Mouse (Mus musculus) cerebellum, adult 2 months (tissue): Measurements from ENCODE around the gene Gemin2. TPM values are rescaled to one million over a fixed set of nuclear protein-coding genes. Genes with fewer than 3 reads are reported as not detected.

Source experiments
- DNase-seq, 2 experiments: peaks; one replicate each; pipeline ENCODE4 v3.0.0; 2021
- H3K27ac ChIP-seq: fragments of 200-500 bp; 2 replicates; pipeline ENCODE4 v1.5.1; 2012; ENCODE audit warnings: low read length, control low read depth, inconsistent platforms; ENCODE audit not compliant: insufficient read depth
- H3K27me3 ChIP-seq: fragments of 200-500 bp; 2 replicates; pipeline ENCODE4 v1.6.1; 2012; ENCODE audit warnings: inconsistent platforms, mild to moderate bottlenecking, low read length, moderate library complexity; ENCODE audit not compliant: control insufficient read depth, insufficient read depth
- H3K4me1 ChIP-seq: fragments of 200-500 bp; 2 replicates; pipeline ENCODE4 v1.6.1; 2011; ENCODE audit warnings: low read length; ENCODE audit not compliant: control insufficient read depth, insufficient read depth
- H3K4me3 ChIP-seq: fragments of 200-500 bp; replicated peaks from 2 replicates; pipeline ENCODE3; 2011; ENCODE audit warnings: mild to moderate bottlenecking, low read depth, low read length, control low read depth; ENCODE audit not compliant: insufficient read depth
- CTCF ChIP-seq: fragments of 200-500 bp; IDR thresholded peaks from 2 replicates; pipeline ENCODE4 v1.5.1; 2011; ENCODE audit warnings: low read depth, mild to moderate bottlenecking, control low read depth, low read length, moderate library complexity, borderline replicate concordance; ENCODE audit not compliant: insufficient read depth
- POLR2A ChIP-seq: fragments of 200-500 bp; IDR thresholded peaks from 2 replicates; pipeline ENCODE4 v1.6.1; 2011; ENCODE audit warnings: low read length, control low read depth, borderline replicate concordance; ENCODE audit not compliant: insufficient read depth
- WGBS: fragments of 180-500 bp; shearing (Covaris S2); methylation state at CpG from one replicate; pipeline ENCODE4 v1.1.7; 2018; 5-methylcytosine and 5-hydroxymethylcytosine counted together
- polyA plus RNA-seq: library from polyadenylated mRNA; depleted of rRNA; stranded (reverse); fragments of >200 nt; gene quantifications from 2 replicates; pipeline ENCODE4 v1.2.3, GENCODE M21; 2012

Gene Gemin2
- polyA plus RNA-seq, 1 experiment = 9.3 TPM

DNA sequence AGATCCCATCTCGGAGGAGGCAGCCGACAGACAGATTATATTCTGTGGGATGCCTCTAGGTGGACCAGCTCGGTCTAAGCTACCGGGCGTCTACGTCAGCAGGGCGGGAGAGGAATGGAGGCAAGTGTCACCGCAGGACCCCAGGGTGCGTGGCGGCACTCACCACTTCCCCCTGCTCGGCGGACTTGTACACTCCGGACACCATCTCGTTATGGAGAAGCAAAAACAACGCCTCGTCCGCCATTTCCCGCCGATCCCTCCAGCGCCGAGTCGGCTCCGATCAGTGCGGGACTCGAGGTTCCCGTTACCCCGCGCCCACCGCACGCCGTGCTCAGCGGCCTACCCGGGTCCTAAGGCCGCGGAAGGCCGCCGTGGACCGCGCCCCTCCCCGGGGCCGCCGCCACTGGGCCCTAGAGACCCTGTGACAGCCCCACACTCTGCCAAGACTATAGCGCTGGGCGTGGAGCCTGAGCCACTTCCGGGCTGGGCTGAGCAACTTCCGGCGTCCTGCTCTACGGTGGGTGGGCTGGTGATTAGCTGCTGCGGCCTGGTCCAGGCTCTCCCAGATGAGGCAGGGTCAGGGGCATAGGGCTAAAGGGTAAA lies 47.9 kb downstream of the Gemin2 start, which contains the start of gene Trappc6b:
Gene Trappc6b (minus strand): TSS at position 480 of the 603 bp plus-strand sequence.
- Histone ChIP-seq H3K27ac (peak within 1 kb of the TSS; percentile 95), H3K4me1 (peaks cover 3% of the 10 kb centered on the region; the same call in 1 of the 2 replicates), H3K27me3 (no peaks in the 10 kb centered on the region), H3K4me3 (peak within 1 kb of the TSS; percentile 95)
- whole genome bisulfite sequencing = under 1% methylated on average over 49 of the region's 49 CpGs
- DNase-seq = peak; percentile 78 to 82
- peak; percentile 50; the same call in 1 of the 2 replicates for TF ChIP-seq POLR2A
- peak; percentile 39; the same call in 1 of the 2 replicates for TF ChIP-seq CTCF

DNA sequence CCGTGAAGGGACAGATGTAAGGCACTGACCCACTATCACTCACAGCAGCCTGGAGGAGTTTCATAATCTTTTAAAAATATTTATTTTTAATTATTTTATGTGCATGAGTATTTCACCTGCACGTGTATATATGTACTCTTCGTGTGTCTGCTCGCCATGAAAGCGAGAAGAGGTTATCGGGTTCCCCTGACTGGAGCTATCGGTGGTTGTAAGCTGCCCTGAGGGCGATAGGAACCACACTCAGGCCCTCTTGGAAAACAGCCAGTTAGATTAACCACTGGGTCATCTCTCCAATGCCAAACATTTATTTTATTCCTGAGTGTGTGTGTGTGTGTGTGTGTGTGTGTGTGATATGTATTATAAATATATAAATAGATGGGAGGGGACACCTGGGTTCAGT lies 51.6 kb downstream of the Gemin2 start:
- no peak for DNase-seq
- TF ChIP-seq POLR2A = no peak
- Histone ChIP-seq H3K27ac (no peak overlapping the region), H3K27me3 (no peaks in the 10 kb centered on the region), H3K4me3 (no peak overlapping the region), H3K4me1 (peaks cover 5% of the 10 kb centered on the region; the same call in 1 of the 2 replicates)
- 86% methylated on average over 8 of the region's 8 CpGs for WGBS

DNA sequence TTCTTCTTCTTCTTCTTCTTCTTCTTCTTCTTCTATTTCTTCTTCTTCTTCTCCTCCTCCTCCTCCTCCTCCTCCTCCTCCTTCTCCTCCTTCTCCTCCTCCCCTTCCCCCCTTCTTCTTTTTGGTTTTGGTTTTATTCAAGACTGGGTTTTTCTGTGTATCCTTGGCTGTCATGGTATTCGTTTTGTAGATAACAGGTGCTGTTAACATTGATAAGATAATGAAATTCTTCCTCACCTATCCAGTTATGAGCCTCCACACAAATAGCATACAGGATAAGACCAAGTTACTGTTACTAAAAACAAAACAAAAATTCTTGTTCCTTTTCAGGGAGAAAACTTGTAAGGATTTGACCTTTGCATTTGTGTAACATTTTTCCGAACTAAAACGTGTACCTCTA lies 52.6 kb downstream of the Gemin2 start:
- TF ChIP-seq CTCF = no peak
- no peak for TF ChIP-seq POLR2A
- H3K4me1 ChIP-seq = peaks cover 5% of the 10 kb centered on the region; the same call in 1 of the 2 replicates
- H3K4me3 ChIP-seq = peak overlapping the region; percentile 84
- H3K27me3 ChIP-seq = no peaks in the 10 kb centered on the region
- no peak for DNase-seq
- no peak overlapping the region for H3K27ac ChIP-seq
- WGBS = 73% methylated on average over 3 of the region's 3 CpGs

DNA sequence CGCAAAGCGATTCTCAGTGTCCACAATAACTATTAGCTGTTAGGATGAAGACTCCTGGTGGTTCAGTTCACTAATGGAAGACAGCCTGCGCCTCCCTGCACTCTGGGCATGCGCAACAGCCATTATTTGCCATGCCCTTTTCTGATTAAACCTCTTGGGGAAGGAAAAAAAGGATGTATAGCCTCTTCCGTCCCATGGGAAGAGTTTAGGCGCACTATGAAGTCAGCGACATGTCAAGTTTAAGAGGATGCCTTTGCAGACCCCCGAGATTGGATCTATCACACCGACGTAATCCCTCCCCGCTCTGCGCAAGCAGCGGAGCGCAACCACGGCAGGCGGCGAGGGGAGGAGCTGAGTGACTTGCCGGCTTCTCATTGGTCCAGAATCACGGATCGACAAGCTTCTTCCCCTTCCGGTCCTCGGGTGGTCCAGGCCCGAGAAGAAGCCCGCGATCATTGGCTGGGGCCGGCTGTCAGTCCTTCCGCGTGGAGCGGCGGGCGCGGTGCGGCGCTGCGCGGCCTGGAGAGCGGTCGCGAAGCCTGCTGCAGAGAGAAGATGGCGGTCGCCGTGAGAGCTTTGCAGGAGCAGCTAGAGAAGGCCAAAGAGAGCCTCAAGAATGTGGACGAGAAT lies 53.4 kb downstream of the Gemin2 start, which contains the start of gene Pnn:
Gene Pnn (plus strand): TSS at position 437 of the 630 bp plus-strand sequence.
- Histone ChIP-seq H3K4me1 (peaks cover 5% of the 10 kb centered on the region; the same call in 1 of the 2 replicates), H3K4me3 (peak within 1 kb of the TSS; percentile 94), H3K27ac (peak within 1 kb of the TSS; percentile 97), H3K27me3 (no peaks in the 10 kb centered on the region)
- peak; percentile 97 to 99 for DNase-seq
- TF ChIP-seq POLR2A (peak; percentile 98), CTCF (no peak)
- WGBS = under 1% methylated on average over 43 of the region's 43 CpGs

DNA sequence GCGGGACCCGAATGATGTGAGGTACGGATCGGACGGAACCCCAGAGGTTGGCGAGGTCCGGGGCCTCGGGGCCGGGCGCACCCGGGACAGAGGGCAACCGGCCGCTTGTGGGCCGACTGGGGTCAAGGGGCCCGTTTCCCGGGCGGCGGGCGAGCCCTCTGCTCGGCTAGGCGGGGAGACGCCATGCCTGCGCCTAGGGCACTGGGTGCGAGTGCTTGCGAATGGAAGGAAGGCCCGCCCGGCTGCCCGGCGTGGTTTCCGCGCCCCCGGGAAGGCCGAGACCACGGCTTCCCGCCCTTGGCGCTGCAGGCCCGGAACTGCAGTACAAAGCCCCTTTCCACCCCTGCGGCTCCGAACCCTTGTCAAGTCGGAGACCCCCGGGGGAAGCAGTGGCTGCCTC lies 53.9 kb downstream of the Gemin2 start:
- peak overlapping the region; percentile 94 for H3K4me3 ChIP-seq
- TF ChIP-seq POLR2A (no peak), CTCF (no peak)
- no peak for DNase-seq
- H3K27ac ChIP-seq = peak overlapping the region; percentile 86
- no peaks in the 10 kb centered on the region for H3K27me3 ChIP-seq
- peaks cover 5% of the 10 kb centered on the region; the same call in 1 of the 2 replicates for H3K4me1 ChIP-seq
- WGBS = 1% methylated on average over 40 of the region's 41 CpGs

DNA sequence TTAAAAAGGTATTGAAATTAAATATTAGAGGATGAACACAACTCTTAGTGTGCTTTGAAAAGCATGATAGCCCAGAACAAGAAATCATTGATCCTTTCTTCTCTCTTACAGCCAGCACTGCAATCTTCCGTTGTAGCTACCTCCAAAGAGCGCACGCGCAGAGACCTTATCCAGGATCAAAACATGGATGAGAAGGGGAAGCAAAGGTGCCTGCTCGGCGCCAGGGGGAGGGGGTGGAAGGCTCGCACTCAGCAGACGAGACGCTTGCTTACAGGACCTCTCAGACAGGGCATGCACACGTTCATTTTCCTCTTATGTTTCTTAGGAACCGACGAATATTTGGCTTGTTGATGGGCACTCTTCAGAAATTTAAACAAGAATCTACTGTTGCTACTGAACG lies 55.6 kb downstream of the Gemin2 start:
- no peak overlapping the region for H3K27ac ChIP-seq
- peaks cover 5% of the 10 kb centered on the region; the same call in 1 of the 2 replicates for H3K4me1 ChIP-seq
- DNase-seq = no peak
- WGBS = 90% methylated on average over 13 of the region's 13 CpGs
- no peak overlapping the region for H3K4me3 ChIP-seq
- H3K27me3 ChIP-seq = no peaks in the 10 kb centered on the region
- no peak for TF ChIP-seq POLR2A
- no peak for TF ChIP-seq CTCF

DNA sequence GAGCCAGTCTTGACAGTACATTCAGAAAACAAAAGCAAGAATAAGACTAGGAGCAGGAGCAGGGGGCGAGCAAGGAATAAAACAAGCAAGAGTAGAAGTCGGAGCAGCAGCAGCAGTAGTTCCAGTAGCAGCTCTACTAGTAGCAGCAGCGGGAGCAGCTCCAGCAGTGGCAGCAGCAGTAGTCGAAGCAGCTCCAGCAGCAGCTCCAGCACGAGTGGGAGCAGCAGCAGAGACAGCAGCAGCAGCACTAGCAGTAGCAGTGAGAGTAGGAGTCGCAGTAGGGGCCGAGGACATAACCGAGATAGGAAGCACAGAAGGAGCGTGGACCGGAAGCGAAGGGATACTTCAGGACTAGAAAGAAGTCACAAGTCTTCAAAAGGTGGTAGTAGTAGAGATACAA lies 59.1 kb downstream of the Gemin2 start:
- Histone ChIP-seq H3K27me3 (no peaks in the 10 kb centered on the region), H3K4me3 (no peak overlapping the region), H3K27ac (no peak overlapping the region), H3K4me1 (peaks cover 5% of the 10 kb centered on the region; the same call in 1 of the 2 replicates)
- no peak for DNase-seq
- WGBS = 89% methylated on average over 11 of the region's 11 CpGs
- TF ChIP-seq CTCF = no peak
- TF ChIP-seq POLR2A = no peak

DNA sequence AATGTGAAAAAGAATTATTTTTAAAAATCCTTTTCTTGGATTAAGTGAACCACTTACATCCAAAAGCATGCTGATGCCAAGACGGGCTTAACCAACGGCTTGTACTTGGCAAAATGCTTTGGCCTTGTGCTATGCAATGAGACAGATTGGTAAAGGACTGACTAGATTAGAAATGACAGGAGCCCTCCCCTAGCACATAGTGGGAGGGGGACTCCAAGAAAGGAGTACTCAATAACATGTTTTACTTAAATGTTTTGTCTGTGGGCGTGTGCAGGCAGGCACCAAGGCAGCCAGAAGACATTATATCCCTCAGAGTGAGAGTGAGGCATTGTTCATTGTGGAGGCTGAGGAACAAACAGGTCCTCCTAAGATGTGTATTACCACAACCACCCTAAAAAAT lies 60.9 kb downstream of the Gemin2 start:
- no peak overlapping the region for H3K27ac ChIP-seq
- 19% methylated on average over 3 of the region's 3 CpGs for WGBS
- no peaks in the 10 kb centered on the region for H3K4me1 ChIP-seq
- no peak for DNase-seq
- no peaks in the 10 kb centered on the region for H3K27me3 ChIP-seq
- TF ChIP-seq CTCF = no peak
- no peak for TF ChIP-seq POLR2A
- no peak overlapping the region for H3K4me3 ChIP-seq
